Mouse (Mus musculus) left cerebral cortex, adult 8-10 months (tissue): ENCODE measurements around the gene Ppp1r16b. TPM values are rescaled to one million over a fixed set of nuclear protein-coding genes. Genes with fewer than 3 reads are reported as not detected.
A peak's percentile ranks its signal among the peaks of the same experiment; 100 is the strongest.

Experiments
- DNase-seq, 2 experiments: peaks; one replicate each; pipeline ENCODE4 v3.0.0; 2022; ENCODE audit warnings: low spot score in 2 of 2
- total RNA-seq, 4 experiments: library from RNA; stranded (reverse); gene quantifications; 2 replicates each; pipeline ENCODE4 v1.2.4; 2022

Gene Ppp1r16b
- total RNA-seq = 100 to 1,000 TPM; 130 to 163 (median 146) TPM

GRCm38 (mm10) chr2:158665098-158665497, at the start of gene Ppp1r16b:
Gene Ppp1r16b, plus strand, starts transcription at chr2:158665398.
- no peak for DNase-seq

GRCm38 (mm10) chr2:158615702-158616101, 49.5 kb upstream of the Ppp1r16b start:
- no peak for DNase-seq

- no peak for DNase-seq
Observed at GRCm38 (mm10) chr2:158616296-158616695, 48.9 kb upstream of the Ppp1r16b start.

GRCm38 (mm10) chr2:158616790-158617189, 48.4 kb upstream of the Ppp1r16b start:
- no peak for DNase-seq

- DNase-seq = peak; percentile 82 to 91
Observed at GRCm38 (mm10) chr2:158624718-158625222, 40.4 kb upstream of the Ppp1r16b start, which contains the start of gene Actr5. Gene Actr5, plus strand, starts transcription at chr2:158624888.

- DNase-seq = no peak
Observed at GRCm38 (mm10) chr2:158625231-158625630, 40.0 kb upstream of the Ppp1r16b start.

GRCm38 (mm10) chr2:158625697-158626096, 39.5 kb upstream of the Ppp1r16b start:
- DNase-seq = no peak

GRCm38 (mm10) chr2:158628858-158629257, 36.3 kb upstream of the Ppp1r16b start:
- DNase-seq = no peak

- no peak for DNase-seq
Observed at GRCm38 (mm10) chr2:158629414-158629813, 35.8 kb upstream of the Ppp1r16b start.

GRCm38 (mm10) chr2:158631873-158632272, 33.3 kb upstream of the Ppp1r16b start:
- no peak for DNase-seq

- DNase-seq = peak in 1 of 2 experiments; percentile 60
Observed at GRCm38 (mm10) chr2:158641869-158642268, 23.3 kb upstream of the Ppp1r16b start.

GRCm38 (mm10) chr2:158642587-158642986, 22.6 kb upstream of the Ppp1r16b start:
- DNase-seq = peak in 1 of 2 experiments; percentile 61

- DNase-seq = peak in 1 of 2 experiments; percentile 62
Observed at GRCm38 (mm10) chr2:158643791-158644190, 21.4 kb upstream of the Ppp1r16b start.

GRCm38 (mm10) chr2:158651159-158651908, 13.9 kb upstream of the Ppp1r16b start:
- no peak for DNase-seq

- DNase-seq = peak; percentile 63 to 69
Observed at GRCm38 (mm10) chr2:158652985-158653384, 12.2 kb upstream of the Ppp1r16b start.

GRCm38 (mm10) chr2:158654717-158655116, 10.5 kb upstream of the Ppp1r16b start:
- DNase-seq = no peak

- DNase-seq = no peak
Observed at GRCm38 (mm10) chr2:158655806-158656205, 9.4 kb upstream of the Ppp1r16b start.

- DNase-seq = no peak
Observed at GRCm38 (mm10) chr2:158658822-158659221, 6.4 kb upstream of the Ppp1r16b start.

GRCm38 (mm10) chr2:158659346-158659745, 5.9 kb upstream of the Ppp1r16b start:
- no peak for DNase-seq

GRCm38 (mm10) chr2:158666071-158666800, 1.0 kb downstream of the Ppp1r16b start:
- no peak for DNase-seq

- DNase-seq = peak; percentile 72 to 75
Observed at GRCm38 (mm10) chr2:158667022-158667670, 1.9 kb downstream of the Ppp1r16b start.
